Mouse (Mus musculus): Measurements from ENCODE around the gene Zfp644.

The Zfp644 gene

GRCm38 (mm10) chr5:106664910-106665309 is 32.2 kb downstream of the Zfp644 start:
- DNase-seq (ENCODE audit: extremely low spot score, low spot score), result no peak

GRCm38 (mm10) chr5:106660867-106661266 is 36.2 kb downstream of the Zfp644 start:
- no peak for DNase-seq (ENCODE audit: extremely low spot score, low spot score)

- no peak for DNase-seq (ENCODE audit: extremely low spot score, low spot score)
Measured at GRCm38 (mm10) chr5:106652790-106653328, 44.2 kb downstream of the Zfp644 start.

- DNase-seq (ENCODE audit: extremely low spot score, low spot score), result no peak
Measured at GRCm38 (mm10) chr5:106652220-106652753, 44.8 kb downstream of the Zfp644 start.

- DNase-seq (ENCODE audit: extremely low spot score, low spot score), result no peak
Measured at GRCm38 (mm10) chr5:106649995-106650394, 47.1 kb downstream of the Zfp644 start.

- DNase-seq (ENCODE audit: extremely low spot score, low spot score), result no peak
Measured at GRCm38 (mm10) chr5:106649441-106649840, 47.6 kb downstream of the Zfp644 start.

- no peak for DNase-seq (ENCODE audit: extremely low spot score, low spot score)
Measured at GRCm38 (mm10) chr5:106643434-106643833, 53.7 kb downstream of the Zfp644 start.

- DNase-seq (ENCODE audit: extremely low spot score, low spot score), result no peak
Measured at GRCm38 (mm10) chr5:106641876-106642275, 55.2 kb downstream of the Zfp644 start.

GRCm38 (mm10) chr5:106640235-106640809 is 56.8 kb downstream of the Zfp644 start:
- no peak for DNase-seq (ENCODE audit: extremely low spot score, low spot score)

GRCm38 (mm10) chr5:106639627-106640026 is 57.5 kb downstream of the Zfp644 start:
- DNase-seq (ENCODE audit: extremely low spot score, low spot score), result no peak

- no peak for DNase-seq (ENCODE audit: extremely low spot score, low spot score)
Measured at GRCm38 (mm10) chr5:106636423-106636946, 60.6 kb downstream of the Zfp644 start.

- DNase-seq (ENCODE audit: extremely low spot score, low spot score), result no peak
Measured at GRCm38 (mm10) chr5:106628369-106629149, 68.5 kb downstream of the Zfp644 start.

GRCm38 (mm10) chr5:106623337-106623736 is 73.8 kb downstream of the Zfp644 start:
- DNase-seq (ENCODE audit: extremely low spot score, low spot score), result no peak

GRCm38 (mm10) chr5:106622193-106622592 is 74.9 kb downstream of the Zfp644 start:
- no peak for DNase-seq (ENCODE audit: extremely low spot score, low spot score)

GRCm38 (mm10) chr5:106620446-106620845 is 76.6 kb downstream of the Zfp644 start:
- DNase-seq (ENCODE audit: extremely low spot score, low spot score), result no peak

- no peak for DNase-seq (ENCODE audit: extremely low spot score, low spot score)
Measured at GRCm38 (mm10) chr5:106615006-106615405, 82.1 kb downstream of the Zfp644 start.

- DNase-seq (ENCODE audit: extremely low spot score, low spot score), result no peak
Measured at GRCm38 (mm10) chr5:106614570-106614969, 82.5 kb downstream of the Zfp644 start.

- no peak for DNase-seq (ENCODE audit: extremely low spot score, low spot score)
Measured at GRCm38 (mm10) chr5:106612151-106612550, 84.9 kb downstream of the Zfp644 start.

- DNase-seq (ENCODE audit: extremely low spot score, low spot score), result no peak
Measured at GRCm38 (mm10) chr5:106608798-106609197, 88.3 kb downstream of the Zfp644 start, which contains the start of gene Gm17304. Gene Gm17304, plus strand, starts transcription at chr5:106609098.

GRCm38 (mm10) chr5:106607081-106607480 is 90.0 kb downstream of the Zfp644 start:
- no peak for DNase-seq (ENCODE audit: extremely low spot score, low spot score)

- DNase-seq (ENCODE audit: extremely low spot score, low spot score), result no peak
Measured at GRCm38 (mm10) chr5:106605096-106605495, 92.0 kb downstream of the Zfp644 start.

GRCm38 (mm10) chr5:106604381-106604780 is 92.7 kb downstream of the Zfp644 start:
- no peak for DNase-seq (ENCODE audit: extremely low spot score, low spot score)

Data from neural tube, embryonic 10.5 days (tissue).